Mouse (Mus musculus): ENCODE results near the gene Scgb2b3.

Scgb2b3 gene

DNA sequence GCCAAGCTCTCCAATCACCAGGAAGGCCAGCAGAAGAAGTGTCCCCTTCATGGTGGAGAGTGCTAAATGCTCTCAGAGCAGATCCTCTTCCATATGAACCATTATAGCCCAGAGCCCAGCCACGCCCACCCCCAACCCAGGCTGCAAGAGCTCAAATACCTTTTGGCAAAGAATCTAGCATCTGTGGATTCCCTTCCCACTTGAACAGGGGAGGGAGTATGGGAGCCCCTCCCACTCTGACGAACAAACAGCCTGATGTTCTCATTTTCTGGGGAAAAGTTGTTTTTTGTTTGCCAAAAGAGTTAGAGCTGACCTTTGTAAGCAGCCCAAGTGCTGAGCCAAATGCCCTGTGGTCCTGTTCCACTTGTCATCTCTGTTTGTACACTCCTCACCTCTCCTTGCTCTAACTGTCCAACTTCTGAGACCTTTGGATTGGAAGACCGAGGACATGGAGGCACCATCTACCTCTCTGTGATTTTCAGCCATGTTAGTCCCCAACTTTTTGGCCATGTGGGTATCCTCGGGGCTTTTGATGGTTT is at the start of gene Scgb2b3:
Gene Scgb2b3, minus strand, starts transcription at position 51 of the 539 bp plus-strand sequence.
- no peak for DNase-seq (ENCODE audit: low spot score)

DNA sequence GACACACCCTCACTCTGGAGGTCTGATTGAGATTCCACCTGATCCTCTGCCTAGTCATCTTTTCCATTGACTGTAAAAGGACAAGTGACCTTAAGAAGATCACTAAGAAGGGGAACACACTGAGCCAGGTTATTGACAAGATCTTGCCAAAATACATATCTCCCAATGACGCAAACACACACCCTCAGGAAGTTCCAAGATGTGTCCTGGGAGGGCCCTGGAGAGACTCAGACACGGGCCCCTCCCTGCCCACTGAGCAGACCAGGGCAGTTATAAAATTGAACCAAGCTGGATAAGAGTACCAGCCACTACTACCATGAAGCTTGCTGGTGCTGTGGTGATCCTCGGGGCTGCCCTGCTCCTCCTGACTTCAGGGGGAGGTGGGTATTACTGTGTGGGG is 13.4 kb upstream of the Scgb2b3 start, which contains the start of gene Scgb1b3:
Gene Scgb1b3, plus strand, starts transcription at position 301 of the 400 bp plus-strand sequence.
- DNase-seq (ENCODE audit: low spot score) = no peak

Measured in ovary, adult 18-20 months (tissue).